Mouse (Mus musculus): ENCODE data around the gene Mrps18b.

Mrps18b gene

GRCm38 (mm10) chr17:35874721-35875120 is 41.5 kb downstream of the Mrps18b start:
- no peak for DNase-seq (ENCODE audit: low read depth, low spot score)

GRCm38 (mm10) chr17:35873774-35874519 is 42.2 kb downstream of the Mrps18b start:
- DNase-seq (ENCODE audit: low read depth, low spot score) = peak; percentile 73

GRCm38 (mm10) chr17:35870884-35871696 is 45.1 kb downstream of the Mrps18b start:
- DNase-seq (ENCODE audit: low read depth, low spot score) = no peak

- DNase-seq (ENCODE audit: low read depth, low spot score) = no peak
These were observed 45.9 kb downstream of the Mrps18b start for GRCm38 (mm10) chr17:35870151-35870883.

- no peak for DNase-seq (ENCODE audit: low read depth, low spot score)
These were observed 46.7 kb downstream of the Mrps18b start for GRCm38 (mm10) chr17:35869346-35870067.

GRCm38 (mm10) chr17:35868961-35869345 is 47.2 kb downstream of the Mrps18b start:
- DNase-seq (ENCODE audit: low read depth, low spot score) = no peak

GRCm38 (mm10) chr17:35868165-35868820 is 47.9 kb downstream of the Mrps18b start:
- DNase-seq (ENCODE audit: low read depth, low spot score) = no peak

GRCm38 (mm10) chr17:35866911-35867890 is 49.0 kb downstream of the Mrps18b start:
- no peak for DNase-seq (ENCODE audit: low read depth, low spot score)

- DNase-seq (ENCODE audit: low read depth, low spot score) = no peak
These were observed 49.8 kb downstream of the Mrps18b start for GRCm38 (mm10) chr17:35866281-35866831.

GRCm38 (mm10) chr17:35865481-35866280 is 50.5 kb downstream of the Mrps18b start, which contains the start of gene Ppp1r18:
TSS of gene Ppp1r18 (plus strand) at chr17:35865593.
- no peak for DNase-seq (ENCODE audit: low read depth, low spot score)

- DNase-seq (ENCODE audit: low read depth, low spot score) = no peak
These were observed 51.3 kb downstream of the Mrps18b start for GRCm38 (mm10) chr17:35864832-35865353.

- DNase-seq (ENCODE audit: low read depth, low spot score) = no peak
These were observed 54.9 kb downstream of the Mrps18b start, which contains the start of gene Nrm for GRCm38 (mm10) chr17:35861198-35861857. TSS of gene Nrm (plus strand) at chr17:35861318.

- no peak for DNase-seq (ENCODE audit: low read depth, low spot score)
These were observed 55.4 kb downstream of the Mrps18b start for GRCm38 (mm10) chr17:35860831-35861197.

All from retina, adult 2 months (tissue).